Mouse (Mus musculus): ENCODE data around the gene Fam160a2.

- TF ChIP-seq POLR2A (IDR thresholded peaks at IDR 0.05; ENCODE audit: control insufficient read depth in 1 of 2, insufficient read depth in 1 of 2, low read depth in 1 of 2, low read length in 2 of 2, poor library complexity in 1 of 2), result no peak
- no peak for TF ChIP-seq CTCF (IDR thresholded peaks at IDR 0.05 in 2 of 3, conservative IDR thresholded peaks at IDR 0.05 in 1 of 3; ENCODE audit: control insufficient read depth in 1 of 3, insufficient read depth in 1 of 3, low read depth in 2 of 3, low read length in 3 of 3, poor library complexity in 1 of 3, severe bottlenecking in 1 of 3)
- TF ChIP-seq CHD2 (IDR thresholded peaks at IDR 0.05; ENCODE audit: low read length), result no peak
- TF ChIP-seq NRF1 (IDR thresholded peaks at IDR 0.05; ENCODE audit: insufficient read depth, low read depth, low read length, poor library complexity, severe bottlenecking), result no peak
- TF ChIP-seq SIN3A (IDR thresholded peaks at IDR 0.05; ENCODE audit: low read length), result no peak
- TF ChIP-seq TAL1 (IDR thresholded peaks at IDR 0.05; ENCODE audit: low read length), result peak; percentile 24; the same call in 1 of the 2 replicates
- no peak for TF ChIP-seq MAFK (IDR thresholded peaks at IDR 0.05; ENCODE audit: borderline replicate concordance, low read depth, low read length)
- peak; percentile 58; a peak in 3 of 4 replicates for TF ChIP-seq EP300 (IDR thresholded peaks at IDR 0.05; ENCODE audit: low read depth in 1 of 2, low read length in 2 of 2)
- TF ChIP-seq NELFE (IDR thresholded peaks at IDR 0.05; ENCODE audit: low read depth, low read length), result no peak
- peak; percentile 38 for TF ChIP-seq RCOR1 (IDR thresholded peaks at IDR 0.05; ENCODE audit: low read depth, low read length)
- TF ChIP-seq MEF2A (IDR thresholded peaks at IDR 0.05; ENCODE audit: extremely low read depth, insufficient replicate concordance, low read depth, low read length, poor library complexity, severe bottlenecking), result no peak
- no peak for TF ChIP-seq UBTF (IDR thresholded peaks at IDR 0.05; ENCODE audit: borderline replicate concordance, insufficient read depth, low read depth, low read length)
Measured at GRCm38 (mm10) chr7:105373509-105373908, 26.3 kb downstream of the Fam160a2 start.

All from MEL (cell line).